Mouse (Mus musculus) MEL (cell line): ENCODE measurements at regions not wholly inside any gene's neighbourhood (a gene's known extent, or its start where the extent isn't known, plus 50 kb on each side); places are given as distances from the start of the nearest gene placed in this dataset.

Experiments
- CTCF ChIP-seq, 3 experiments: IDR thresholded peaks in 2 of 3; conservative IDR thresholded peaks in 1 of 3; 2 replicates each; pipeline ENCODE4 v1.5.1; 2011 to 2012; ENCODE audit warnings: low read length in 3 of 3, low read depth in 2 of 3, mild to moderate bottlenecking in 2 of 3, improper control_type of control experiment in 1 of 3, inconsistent platforms in 1 of 3, mixed read lengths in 1 of 3, moderate library complexity in 1 of 3; ENCODE audit not compliant: control insufficient read depth in 1 of 3, insufficient read depth in 1 of 3, poor library complexity in 1 of 3, severe bottlenecking in 1 of 3
- EP300 ChIP-seq, 2 experiments: IDR thresholded peaks; 2 replicates each; pipeline ENCODE4 v1.6.1; 2011; ENCODE audit warnings: improper control_type of control experiment in 2 of 2, low read length in 2 of 2, low read depth in 1 of 2, mild to moderate bottlenecking in 1 of 2
- GABPA ChIP-seq: IDR thresholded peaks from 2 replicates; pipeline ENCODE4 v1.6.1; 2012; ENCODE audit warnings: low read depth, mild to moderate bottlenecking, inconsistent platforms, low read length, improper control_type of control experiment, moderate library complexity
- HCFC1 ChIP-seq: IDR thresholded peaks from 2 replicates; pipeline ENCODE4 v1.6.1; 2012; ENCODE audit warnings: low read depth, mild to moderate bottlenecking, inconsistent platforms, low read length, improper control_type of control experiment, moderate library complexity
- MAFK ChIP-seq: IDR thresholded peaks from 2 replicates; pipeline ENCODE4 v1.6.1; 2011; ENCODE audit warnings: low read depth, mild to moderate bottlenecking, low read length, improper control_type of control experiment, borderline replicate concordance
- MYC ChIP-seq: IDR thresholded peaks from 2 replicates; pipeline ENCODE4 v1.6.1; 2011; ENCODE audit warnings: low read depth, mild to moderate bottlenecking, low read length, improper control_type of control experiment, moderate library complexity
- NELFE ChIP-seq: IDR thresholded peaks from 2 replicates; pipeline ENCODE4 v1.6.1; 2011; ENCODE audit warnings: low read depth, low read length, improper control_type of control experiment
- POLR2A ChIP-seq, 2 experiments: IDR thresholded peaks; 2 replicates each; pipeline ENCODE4 v1.6.1; 2011 to 2012; ENCODE audit warnings: low read length in 2 of 2, mild to moderate bottlenecking in 2 of 2, control low read depth in 1 of 2, improper control_type of control experiment in 1 of 2, low read depth in 1 of 2, moderate library complexity in 1 of 2; ENCODE audit not compliant: control insufficient read depth in 1 of 2, insufficient read depth in 1 of 2, poor library complexity in 1 of 2
- RAD21 ChIP-seq: IDR thresholded peaks from 2 replicates; pipeline ENCODE4 v1.6.1; 2011; ENCODE audit warnings: mild to moderate bottlenecking, low read depth, low read length, improper control_type of control experiment
- UBTF ChIP-seq: IDR thresholded peaks from 2 replicates; pipeline ENCODE4 v1.6.1; 2012; ENCODE audit warnings: low read depth, mild to moderate bottlenecking, inconsistent platforms, low read length, improper control_type of control experiment, moderate library complexity, borderline replicate concordance; ENCODE audit not compliant: insufficient read depth
- ZC3H11A ChIP-seq: IDR thresholded peaks from 2 replicates; pipeline ENCODE4 v1.6.1; 2012; ENCODE audit warnings: low read depth, mild to moderate bottlenecking, inconsistent platforms, low read length, improper control_type of control experiment
- ZMIZ1 ChIP-seq: IDR thresholded peaks from 2 replicates; pipeline ENCODE4 v1.6.1; 2012; ENCODE audit warnings: low read depth, mild to moderate bottlenecking, inconsistent platforms, low read length, improper control_type of control experiment, moderate library complexity

- TF ChIP-seq RAD21 = no peak
- no peak for TF ChIP-seq POLR2A (IDR thresholded peaks at IDR 0.05; ENCODE audit: control insufficient read depth in 1 of 2, insufficient read depth in 1 of 2, low read depth in 1 of 2, low read length in 2 of 2, poor library complexity in 1 of 2)
- TF ChIP-seq CTCF (IDR thresholded peaks at IDR 0.05 in 2 of 3, conservative IDR thresholded peaks at IDR 0.05 in 1 of 3; ENCODE audit: control insufficient read depth in 1 of 3, insufficient read depth in 1 of 3, low read depth in 2 of 3, low read length in 3 of 3, poor library complexity in 1 of 3, severe bottlenecking in 1 of 3) = no peak
- TF ChIP-seq MYC = no peak
- no peak for TF ChIP-seq UBTF
- no peak for TF ChIP-seq MAFK
- no peak for TF ChIP-seq ZC3H11A
- TF ChIP-seq ZMIZ1 = no peak
- TF ChIP-seq EP300 (IDR thresholded peaks at IDR 0.05; ENCODE audit: low read depth in 1 of 2, low read length in 2 of 2) = no peak
- no peak for TF ChIP-seq GABPA
- TF ChIP-seq NELFE = no peak
- no peak for TF ChIP-seq HCFC1
Measured at GRCm38 (mm10) chr15:56136420-56136970, 1340.9 kb downstream of the Slc22a22 start.
